Mouse (Mus musculus): ENCODE results near the gene Olfr1150-ps1.

The Olfr1150-ps1 gene

GRCm38 (mm10) chr2:87843693-87844092 lies at the start of gene Olfr1150-ps1:
Olfr1150-ps1 (plus strand) TSS chr2:87843993.
- DNase-seq (ENCODE audit: low read depth), result no peak

- DNase-seq (ENCODE audit: low read depth), result no peak
Measured at GRCm38 (mm10) chr2:87800292-87800691, 43.5 kb upstream of the Olfr1150-ps1 start, which contains the start of gene Olfr1143. Olfr1143 (plus strand) TSS chr2:87800592.

- DNase-seq (ENCODE audit: low read depth), result no peak
Measured at GRCm38 (mm10) chr2:87809522-87809921, 34.3 kb upstream of the Olfr1150-ps1 start, which contains the start of gene Olfr1145. Olfr1145 (plus strand) TSS chr2:87809822.

- no peak for DNase-seq (ENCODE audit: low read depth)
Measured at GRCm38 (mm10) chr2:87830233-87830632, 13.6 kb upstream of the Olfr1150-ps1 start, which contains the start of gene Olfr1148. Olfr1148 (plus strand) TSS chr2:87830533.

- DNase-seq (ENCODE audit: low read depth), result no peak
Measured at GRCm38 (mm10) chr2:87855562-87855961, 11.8 kb downstream of the Olfr1150-ps1 start, which contains the start of gene Olfr1151. Olfr1151 (plus strand) TSS chr2:87855862.

GRCm38 (mm10) chr2:87866192-87866591 lies 22.4 kb downstream of the Olfr1150-ps1 start, which contains the start of gene Olfr1152:
Olfr1152 (plus strand) TSS chr2:87866492.
- no peak for DNase-seq (ENCODE audit: low read depth)

- DNase-seq (ENCODE audit: low read depth), result no peak
Measured at GRCm38 (mm10) chr2:87894662-87895061, 50.9 kb downstream of the Olfr1150-ps1 start, which contains the start of gene Olfr1153. Olfr1153 (plus strand) TSS chr2:87894962.

Measured in induced T-regulatory cell, adult 2 months (primary cell).